Mouse (Mus musculus) naive thymus-derived CD4-positive, alpha-beta T cell, adult 2 months (primary cell): ENCODE data around the gene Hes6.

Source experiments
- DNase-seq: peaks from one replicate; pipeline ENCODE4 v3.0.0-alpha.2; 2011; ENCODE audit warnings: low read depth

The Hes6 gene

GRCm38 (mm10) chr1:91413898-91414594, at the start of gene Hes6:
Gene Hes6, minus strand, starts transcription at chr1:91414038.
- DNase-seq, result peak; percentile 57

GRCm38 (mm10) chr1:91463336-91463995, 49.6 kb upstream of the Hes6 start:
- DNase-seq, result no peak

GRCm38 (mm10) chr1:91460564-91460963, 46.7 kb upstream of the Hes6 start:
- peak; percentile 28 for DNase-seq

GRCm38 (mm10) chr1:91460069-91460468, 46.2 kb upstream of the Hes6 start:
- DNase-seq, result no peak

- DNase-seq, result peak; percentile 100
These were observed 45.4 kb upstream of the Hes6 start, which contains the start of gene Per2 for GRCm38 (mm10) chr1:91459059-91459809. Gene Per2, minus strand, starts transcription at chr1:91459324.

- DNase-seq, result peak; percentile 43
These were observed 44.5 kb upstream of the Hes6 start for GRCm38 (mm10) chr1:91458223-91458861.

GRCm38 (mm10) chr1:91457698-91458097, 43.9 kb upstream of the Hes6 start:
- peak; percentile 28 for DNase-seq

GRCm38 (mm10) chr1:91457116-91457515, 43.3 kb upstream of the Hes6 start:
- DNase-seq, result no peak

- no peak for DNase-seq
These were observed 42.5 kb upstream of the Hes6 start for GRCm38 (mm10) chr1:91456301-91456801.

GRCm38 (mm10) chr1:91455661-91456161, 41.9 kb upstream of the Hes6 start:
- no peak for DNase-seq

- no peak for DNase-seq
These were observed 41.1 kb upstream of the Hes6 start for GRCm38 (mm10) chr1:91454927-91455326.

GRCm38 (mm10) chr1:91454366-91454765, 40.5 kb upstream of the Hes6 start:
- DNase-seq, result no peak

- DNase-seq, result no peak
These were observed 40.1 kb upstream of the Hes6 start for GRCm38 (mm10) chr1:91453932-91454331.

- no peak for DNase-seq
These were observed 37.8 kb upstream of the Hes6 start for GRCm38 (mm10) chr1:91451547-91452084.

GRCm38 (mm10) chr1:91450851-91451250, 37.0 kb upstream of the Hes6 start:
- DNase-seq, result no peak

GRCm38 (mm10) chr1:91448688-91449087, 34.9 kb upstream of the Hes6 start:
- no peak for DNase-seq

GRCm38 (mm10) chr1:91446511-91446910, 32.7 kb upstream of the Hes6 start:
- no peak for DNase-seq

GRCm38 (mm10) chr1:91446060-91446459, 32.2 kb upstream of the Hes6 start:
- no peak for DNase-seq

GRCm38 (mm10) chr1:91444841-91445830, 31.3 kb upstream of the Hes6 start:
- no peak for DNase-seq

- DNase-seq, result no peak
These were observed 28.6 kb upstream of the Hes6 start for GRCm38 (mm10) chr1:91442350-91442990.
